ENCODE assay signal across 9 mouse cellular contexts in the genomic region with DNA sequence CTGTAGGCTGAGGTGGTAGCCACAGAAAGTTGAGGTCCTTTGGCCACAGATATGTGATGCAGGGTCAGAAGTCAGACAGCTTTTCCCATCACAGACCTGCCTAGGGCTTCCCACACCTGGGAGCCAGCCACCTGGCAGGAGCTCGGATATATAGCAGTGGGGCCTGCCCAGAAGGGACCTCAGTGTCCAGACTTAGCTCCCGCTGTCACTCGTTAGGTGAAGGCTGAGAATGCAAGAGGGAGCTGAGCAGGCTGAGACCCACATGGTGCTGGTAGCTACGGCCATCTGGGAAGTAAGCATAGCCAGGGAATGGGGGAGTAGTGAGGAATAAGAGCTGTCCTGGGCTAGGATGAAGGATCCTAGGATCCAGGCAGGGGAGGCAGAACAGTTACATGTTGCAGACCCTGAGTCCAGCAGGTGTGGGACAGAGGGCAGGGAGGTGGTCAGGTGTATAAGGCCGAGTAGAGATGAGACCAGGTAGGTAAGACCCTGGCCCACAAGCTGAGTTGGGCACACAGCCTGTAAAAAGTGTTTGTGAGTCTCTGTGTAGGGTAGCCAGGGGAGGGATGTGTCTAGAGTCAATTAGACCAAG. TPM values are rescaled to one million over a fixed set of nuclear protein-coding genes. Genes with fewer than 3 reads are reported as not detected.
DNase-seq lines count a peak whose midpoint lies in the region; ATAC-seq and TF ChIP-seq lines count a peak whose summit lies in the region.
"Had no signal": no experiment of that assay in that cellular context is flagged by ENCODE, and none has a peak within 500 bp of the region (broad histone marks: within the 10 kb centered on the region; RNA-seq: fewer than 3 reads in every experiment).

No protein-coding gene starts in this region.

- peaks cover 4% of the 10 kb centered on the region for H3K27me3 ChIP-seq in erythroblast, embryonic 14.5 days (ENCODE audit: control insufficient read depth)
- peaks cover 28% of the 10 kb centered on the region for H3K27me3 ChIP-seq in CH12.LX (replicated peaks)
- no peaks in the 10 kb centered on the region for H3K27me3 ChIP-seq in forebrain, postnatal 0 days (ENCODE audit: insufficient read depth, low read length)
- peaks cover 6% of the 10 kb centered on the region; the same call in 1 of the 2 replicates for H3K27me3 ChIP-seq in liver, embryonic 15.5 days

- WGBS in forebrain, postnatal 0 days: 52% methylated on average over 5 of the region's 5 CpGs
- WGBS in liver, embryonic 15.5 days (ENCODE audit: insufficient replicate concordance): 74% methylated on average over 5 of the region's 5 CpGs

- TF ChIP-seq POLR2A in CH12.LX (IDR thresholded peaks at IDR 0.05; ENCODE audit: low read depth, low read length): no peak

- 0 out of 2 replicates have a peak overlapping the region, but pooled peaks have one; percentile 85 for H3K9ac ChIP-seq in CH12.LX (ENCODE audit: insufficient read depth, low read depth)
- H3K9ac ChIP-seq in forebrain, postnatal 0 days: no peak overlapping the region
- H3K9ac ChIP-seq in liver, embryonic 15.5 days: peak overlapping the region; percentile 18; the same call in 1 of the 2 replicates

- H3K36me3 ChIP-seq in erythroblast, embryonic 14.5 days (ENCODE audit: control insufficient read depth): peaks cover 52% of the 10 kb centered on the region
- H3K36me3 ChIP-seq in CH12.LX (replicated peaks in 1 of 2; ENCODE audit: control insufficient read depth in 1 of 2, insufficient read depth in 1 of 2, low read length in 1 of 2): peaks cover 9 to 27% of the 10 kb centered on the region in 2 experiments
- peaks cover 28% of the 10 kb centered on the region for H3K36me3 ChIP-seq in forebrain, postnatal 0 days (ENCODE audit: insufficient read depth)
- H3K36me3 ChIP-seq in liver, embryonic 15.5 days (replicated peaks): peaks cover 11% of the 10 kb centered on the region; the same call in 1 of the 2 replicates

- H3K4me3 ChIP-seq in erythroblast, embryonic 14.5 days (replicated peaks): peak overlapping the region; percentile 67
- H3K4me3 ChIP-seq in CH12.LX (replicated peaks in 1 of 3; ENCODE audit: low read depth in 2 of 3, low read length in 2 of 3, poor library complexity in 1 of 3): peak overlapping the region in 2 of 3 experiments; percentile 21 to 77
- peak overlapping the region; percentile 83 for H3K4me3 ChIP-seq in forebrain, postnatal 0 days (ENCODE audit: low read depth, low read length)
- H3K4me3 ChIP-seq in liver, embryonic 15.5 days (replicated peaks): peak overlapping the region; percentile 82

- 0 out of 2 replicates have a peak, but pooled peaks cover 6% of the 10 kb centered on the region for H3K79me2 ChIP-seq in CH12.LX (replicated peaks; ENCODE audit: control insufficient read depth, extremely low read depth, insufficient read depth, poor library complexity, severe bottlenecking)

- no peaks in the 10 kb centered on the region for H3K9me3 ChIP-seq in erythroblast, embryonic 14.5 days (ENCODE audit: control insufficient read depth, low read length)
- no peaks in the 10 kb centered on the region for H3K9me3 ChIP-seq in CH12.LX (replicated peaks; ENCODE audit: low read length)
- no peaks in the 10 kb centered on the region for H3K9me3 ChIP-seq in forebrain, postnatal 0 days (ENCODE audit: low read length)
- no peaks in the 10 kb centered on the region for H3K9me3 ChIP-seq in liver, embryonic 15.5 days (replicated peaks)

- DNase-seq in CH12.LX (ENCODE audit: extremely low read depth): no peak
- DNase-seq in forebrain, postnatal 0 days: peak; percentile 55
- DNase-seq in adrenal gland, adult (ENCODE audit: inconsistent age in 2 of 2, low spot score in 1 of 2): no peak

- peaks cover 59% of the 10 kb centered on the region for H3K4me1 ChIP-seq in erythroblast, embryonic 14.5 days (ENCODE audit: control insufficient read depth)
- H3K4me1 ChIP-seq in CH12.LX (ENCODE audit: control insufficient read depth in 1 of 2, insufficient read depth in 2 of 2): peaks cover 26 to 66% of the 10 kb centered on the region in 2 experiments
- peaks cover 11% of the 10 kb centered on the region for H3K4me1 ChIP-seq in forebrain, postnatal 0 days (ENCODE audit: insufficient read depth)
- H3K4me1 ChIP-seq in liver, embryonic 15.5 days (replicated peaks): peaks cover 56% of the 10 kb centered on the region

- TF ChIP-seq EP300 in CH12.LX (IDR thresholded peaks at IDR 0.05; ENCODE audit: low read length): no peak

- peak overlapping the region; percentile 26 for H3K4me2 ChIP-seq in CH12.LX (ENCODE audit: insufficient read depth, low read depth, poor library complexity, severe bottlenecking)
- H3K4me2 ChIP-seq in forebrain, postnatal 0 days (ENCODE audit: low read depth): peak overlapping the region; percentile 94
- H3K4me2 ChIP-seq in liver, embryonic 15.5 days: peak overlapping the region; percentile 98

- ATAC-seq in erythroblast, adult 5-6 weeks (replicated peaks; ENCODE audit: low FRiP score, poor library complexity, severe bottlenecking): no peak
- ATAC-seq in forebrain, postnatal 0 days: no peak
- ATAC-seq in liver, embryonic 15.5 days (ENCODE audit: insufficient read depth): no peak
- no peak for ATAC-seq in erythroid progenitor cell, adult 5-6 weeks (replicated peaks; ENCODE audit: low FRiP score, poor library complexity, severe bottlenecking)
- no peak for ATAC-seq in activated CD4-positive, CD25-positive, alpha-beta regulatory T cell, adult 4 months

- in situ Hi-C loops in CH12.LX (cut with MboI; ENCODE audit: low pct_ligation_motif_present, low pct_unique_long_range_greater_than_20kb, low sequenced_read_pairs): loop anchor here (5.0 to 10.0 kb wide), 2 partner anchors 70 to 303 kb away; no protein-coding TSS in a partner anchor

- TF ChIP-seq RAD21 in CH12.LX (IDR thresholded peaks at IDR 0.05; ENCODE audit: low read depth, low read length): no peak

- H3K27ac ChIP-seq in CH12.LX (ENCODE audit: insufficient read depth, low read depth): no peak overlapping the region
- no peak overlapping the region for H3K27ac ChIP-seq in forebrain, postnatal 0 days (ENCODE audit: low read depth, low read length)
- H3K27ac ChIP-seq in liver, embryonic 15.5 days (replicated peaks): no peak overlapping the region

- no peak for TF ChIP-seq CTCF in CH12.LX (conservative IDR thresholded peaks at IDR 0.05 in 1 of 2, IDR thresholded peaks at IDR 0.05 in 1 of 2; ENCODE audit: low read depth in 2 of 2, low read length in 2 of 2)
- no peak for TF ChIP-seq CTCF in forebrain, postnatal 0 days (IDR thresholded peaks at IDR 0.05; ENCODE audit: low read depth)

- dilution Hi-C loops in CH12.LX (cut with MboI; ENCODE audit: extremely low pct_ligation_motif_present, extremely low pct_unique_long_range_greater_than_20kb, low sequenced_read_pairs): no loop called here

RNA-seq across cellular contexts. Expression of gene Cables2, which starts 1.4 kb away (rescaled TPM):
- 0.77 and 1.2 TPM in 2 replicates for polyA plus RNA-seq in erythroblast, embryonic 14.5 days (2012)
- 2.5 and 4.6 TPM in 2 replicates for total RNA-seq in erythroblast, adult 5-6 weeks (2015; ENCODE audit: low replicate concordance)
- total RNA-seq in erythroblast, adult 5-6 weeks (2017; ENCODE audit: low replicate concordance): 2.7 and 4.9 TPM in 2 replicates
- total RNA-seq in CH12.LX (2012; rRNA removed): 16.9 and 17.2 TPM in 2 replicates
- total RNA-seq in CH12.LX (2014; rRNA removed): 13.0 and 13.3 TPM in 2 replicates
- polyA plus RNA-seq in CH12.LX (2012; ENCODE audit: insufficient read length, low read depth): 24.5 and 29.9 TPM in 2 replicates
- 46.6 and 58.8 TPM in 2 replicates for total RNA-seq in forebrain, postnatal 0 days (2014; rRNA removed)
- 21.1 and 28.4 TPM in 2 replicates for polyA plus RNA-seq in forebrain, postnatal 0 days (2015; fragmentation: Nextera tagmentation; extraction: Ambion mirVana)
- polyA plus RNA-seq in liver, embryonic 15.5 days (2015; fragmentation: Nextera tagmentation; extraction: Ambion mirVana): 3.4 and 3.5 TPM in 2 replicates
- 8.8 and 9.4 TPM in 2 replicates for total RNA-seq in erythroid progenitor cell, adult 5-6 weeks (2015; ENCODE audit: low replicate concordance)
- total RNA-seq in erythroid progenitor cell, adult 5-6 weeks (2017; ENCODE audit: low replicate concordance): 7.6 and 9.2 TPM in 2 replicates
- 1 to 10 TPM; 5.9 to 7.2 TPM for polyA plus RNA-seq in activated CD4-positive, CD25-positive, alpha-beta regulatory T cell, adult 4 months (2017; shearing (Covaris generic))

RNA-seq across cellular contexts. Expression of gene Rps21, which starts 14.7 kb away (rescaled TPM):
- polyA plus RNA-seq in erythroblast, embryonic 14.5 days (2012): 41.7 and 141 TPM in 2 replicates
- 363 and 447 TPM in 2 replicates for total RNA-seq in erythroblast, adult 5-6 weeks (2015; ENCODE audit: low replicate concordance)
- 275 and 320 TPM in 2 replicates for total RNA-seq in erythroblast, adult 5-6 weeks (2017; ENCODE audit: low replicate concordance)
- total RNA-seq in CH12.LX (2012; rRNA removed) (3,654 and 3,770 TPM in 2 replicates), CH12.LX (2014; rRNA removed) (1,686 and 1,748 TPM in 2 replicates)
- polyA plus RNA-seq in CH12.LX (2012; ENCODE audit: insufficient read length, low read depth): 705 and 1,020 TPM in 2 replicates
- 848 and 1,386 TPM in 2 replicates for total RNA-seq in forebrain, postnatal 0 days (2014; rRNA removed)
- 439 and 570 TPM in 2 replicates for polyA plus RNA-seq in forebrain, postnatal 0 days (2015; fragmentation: Nextera tagmentation; extraction: Ambion mirVana)
- polyA plus RNA-seq in liver, embryonic 15.5 days (2015; fragmentation: Nextera tagmentation; extraction: Ambion mirVana): 223 and 320 TPM in 2 replicates
- total RNA-seq in erythroid progenitor cell, adult 5-6 weeks (2015; ENCODE audit: low replicate concordance): 412 and 611 TPM in 2 replicates
- 390 and 599 TPM in 2 replicates for total RNA-seq in erythroid progenitor cell, adult 5-6 weeks (2017; ENCODE audit: low replicate concordance)
- polyA plus RNA-seq in activated CD4-positive, CD25-positive, alpha-beta regulatory T cell, adult 4 months (2017; shearing (Covaris generic)): 1,000 to 10,000 TPM; 1,181 to 1,680 TPM

RNA-seq across cellular contexts. Expression of gene Rbbp8nl, which starts 17.8 kb away (rescaled TPM):
- polyA plus RNA-seq in erythroblast, embryonic 14.5 days (2012): not detected in 2 replicates
- total RNA-seq in erythroblast, adult 5-6 weeks (2015; ENCODE audit: low replicate concordance): not detected in 2 replicates
- total RNA-seq in erythroblast, adult 5-6 weeks (2017; ENCODE audit: low replicate concordance): not detected in 2 replicates
- total RNA-seq in CH12.LX (2012; rRNA removed) (not detected in 2 replicates), CH12.LX (2014; rRNA removed) (not detected in 2 replicates)
- polyA plus RNA-seq in CH12.LX (2012; ENCODE audit: insufficient read length, low read depth): not detected in 2 replicates
- not detected in 2 replicates for total RNA-seq in forebrain, postnatal 0 days (2014; rRNA removed)
- not detected in 2 replicates for polyA plus RNA-seq in forebrain, postnatal 0 days (2015; fragmentation: Nextera tagmentation; extraction: Ambion mirVana)
- polyA plus RNA-seq in liver, embryonic 15.5 days (2015; fragmentation: Nextera tagmentation; extraction: Ambion mirVana): not detected in 2 replicates
- total RNA-seq in erythroid progenitor cell, adult 5-6 weeks (2015; ENCODE audit: low replicate concordance): not detected in 2 replicates
- not detected in 2 replicates for total RNA-seq in erythroid progenitor cell, adult 5-6 weeks (2017; ENCODE audit: low replicate concordance)
- not detected for polyA plus RNA-seq in activated CD4-positive, CD25-positive, alpha-beta regulatory T cell, adult 4 months (2017; shearing (Covaris generic))
- total RNA-seq: neutrophil, adult 5-6 weeks had no signal

RNA-seq across cellular contexts. Expression of gene Lama5, which starts 46.2 kb away (rescaled TPM):
- 0.08 and 0.14 TPM in 2 replicates for polyA plus RNA-seq in erythroblast, embryonic 14.5 days (2012)
- 1.7 TPM in 1 of 2 replicates, not detected in the other for total RNA-seq in erythroblast, adult 5-6 weeks (2015; ENCODE audit: low replicate concordance)
- total RNA-seq in erythroblast, adult 5-6 weeks (2017; ENCODE audit: low replicate concordance): 0.09 and 0.14 TPM in 2 replicates
- 0.46 and 0.85 TPM in 2 replicates for total RNA-seq in CH12.LX (2012; rRNA removed)
- 0.16 and 0.20 TPM in 2 replicates for total RNA-seq in CH12.LX (2014; rRNA removed)
- polyA plus RNA-seq in CH12.LX (2012; ENCODE audit: insufficient read length, low read depth): 0.45 and 0.67 TPM in 2 replicates
- total RNA-seq in forebrain, postnatal 0 days (2014; rRNA removed): 3.5 and 8.9 TPM in 2 replicates
- polyA plus RNA-seq in forebrain, postnatal 0 days (2015; fragmentation: Nextera tagmentation; extraction: Ambion mirVana): 1.4 and 1.7 TPM in 2 replicates
- 1.6 and 1.9 TPM in 2 replicates for polyA plus RNA-seq in liver, embryonic 15.5 days (2015; fragmentation: Nextera tagmentation; extraction: Ambion mirVana)
- under 0.01 and 0.42 TPM in 2 replicates for total RNA-seq in erythroid progenitor cell, adult 5-6 weeks (2015; ENCODE audit: low replicate concordance)
- total RNA-seq in erythroid progenitor cell, adult 5-6 weeks (2017; ENCODE audit: low replicate concordance): 0.13 and 0.15 TPM in 2 replicates
- polyA plus RNA-seq in activated CD4-positive, CD25-positive, alpha-beta regulatory T cell, adult 4 months (2017; shearing (Covaris generic)): under 1 TPM; 0.28 to 0.59 TPM

Comparison
In these comparisons a context has a peak if more than half of its experiments do, and no peak if none do; other contexts are left out.
1. H3K4me2 ChIP-seq: peak in every context shown above with its lines; median percentile 98 in liver, embryonic 15.5 days; 94 in forebrain, postnatal 0 days; 26 in CH12.LX.